Mouse (Mus musculus) activated CD4-positive, CD25-positive, alpha-beta regulatory T cell (primary cell): ENCODE measurements around the gene Ifi208. TPM values are rescaled to one million over a fixed set of nuclear protein-coding genes. Genes with fewer than 3 reads are reported as not detected.

ENCODE experiments used
- polyA plus RNA-seq, 2 experiments: library from polyadenylated mRNA; unstranded; fragments of 100-300 nt; shearing (Covaris generic); gene quantifications; one replicate each; pipeline ENCODE4 v1.2.1; 2017

The Ifi208 gene
- polyA plus RNA-seq = 100 to 1,000 TPM in 1 of 2 experiments, 10 to 100 TPM in 1; 93.1 to 104 TPM

GRCm38 (mm10) chr1:173673458-173674097, at the start of gene Ifi208:
Ifi208 (plus strand) TSS chr1:173673675.

GRCm38 (mm10) chr1:173630622-173631021, 42.9 kb upstream of the Ifi208 start, which contains the start of gene Ifi209:
Ifi209 (plus strand) TSS chr1:173630917.

GRCm38 (mm10) chr1:173741656-173742055, 68.2 kb downstream of the Ifi208 start, which contains the start of gene Ifi207:
Ifi207 (minus strand) TSS chr1:173741747.

Other genes with a start within 250 kb of the Ifi208 start
- 100 to 1,000 TPM; 120 to 199 TPM for gene Ifi206, start 182.6 kb upstream of the Ifi208 start, polyA plus RNA-seq
- gene Ifi214, start 137.7 kb upstream of the Ifi208 start, polyA plus RNA-seq = 10 to 100 TPM; 15.2 to 60.8 TPM
- gene Ifi213, start 74.4 kb upstream of the Ifi208 start, polyA plus RNA-seq = 100 to 1,000 TPM in 1 of 2 experiments, 10 to 100 TPM in 1; 67.3 to 186 TPM
- 100 to 1,000 TPM; 110 to 333 TPM for gene Ifi209, start 42.8 kb upstream of the Ifi208 start, polyA plus RNA-seq
- gene Ifi207, start 68.1 kb downstream of the Ifi208 start, polyA plus RNA-seq = under 1 TPM; 0.18 to 0.34 TPM
- 1 to 10 TPM; 1.7 to 9.8 TPM for gene Ifi204, start 93.3 kb downstream of the Ifi208 start, polyA plus RNA-seq
- gene Ifi211, start 239.4 kb downstream of the Ifi208 start, polyA plus RNA-seq = 1 to 10 TPM; 5.8 to 5.9 TPM